Mouse (Mus musculus): ENCODE measurements around the gene Las1l.

Gene Las1l

GRCm38 (mm10) chrX:95956497-95957293 is at the start of gene Las1l:
Las1l (minus strand) TSS chrX:95956962.
- DNase-seq, result peak; percentile 92 to 95

GRCm38 (mm10) chrX:96006395-96006794 is 49.6 kb upstream of the Las1l start:
- DNase-seq, result no peak

DNA sequence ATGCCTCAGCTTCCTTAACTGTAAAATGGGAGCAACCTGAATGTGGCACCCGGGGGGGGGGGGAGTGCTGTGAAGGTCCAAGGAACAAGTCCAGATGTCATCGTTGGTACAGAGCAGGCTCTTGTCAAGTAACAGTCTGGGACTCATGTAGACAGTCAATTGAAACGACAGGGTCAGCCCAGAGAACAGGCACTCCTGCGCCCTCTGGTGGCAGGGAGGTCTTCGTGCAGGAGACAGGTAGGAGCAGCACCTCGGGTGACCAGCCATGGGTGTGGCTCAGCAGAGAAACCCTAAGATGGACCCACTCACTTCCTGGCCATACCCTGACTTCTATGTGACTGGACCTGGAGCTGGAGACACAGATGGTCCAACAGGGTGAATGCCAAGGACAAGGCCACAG is 42.8 kb upstream of the Las1l start:
- DNase-seq, result peak in 1 of 2 experiments; percentile 1

DNA sequence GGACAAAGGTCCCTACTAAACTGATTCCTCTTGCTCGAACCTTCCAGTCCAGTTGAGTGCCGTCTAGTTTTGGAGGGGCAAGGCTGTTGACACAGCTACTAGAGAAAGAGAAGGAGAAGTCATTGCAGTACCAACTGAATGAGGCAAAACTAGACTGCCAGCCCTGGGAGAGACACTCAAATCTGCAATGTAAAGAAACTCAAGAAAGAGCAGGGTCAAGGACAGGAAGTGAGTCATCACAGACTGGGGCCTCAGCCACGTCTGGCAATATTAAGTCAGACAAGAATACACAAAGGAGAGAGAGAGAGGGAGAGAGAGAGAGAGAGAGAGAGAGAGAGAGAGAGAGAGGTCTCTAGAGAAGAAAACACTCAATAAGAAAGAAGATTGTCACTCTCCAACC is 36.4 kb upstream of the Las1l start:
- no peak for DNase-seq

DNA sequence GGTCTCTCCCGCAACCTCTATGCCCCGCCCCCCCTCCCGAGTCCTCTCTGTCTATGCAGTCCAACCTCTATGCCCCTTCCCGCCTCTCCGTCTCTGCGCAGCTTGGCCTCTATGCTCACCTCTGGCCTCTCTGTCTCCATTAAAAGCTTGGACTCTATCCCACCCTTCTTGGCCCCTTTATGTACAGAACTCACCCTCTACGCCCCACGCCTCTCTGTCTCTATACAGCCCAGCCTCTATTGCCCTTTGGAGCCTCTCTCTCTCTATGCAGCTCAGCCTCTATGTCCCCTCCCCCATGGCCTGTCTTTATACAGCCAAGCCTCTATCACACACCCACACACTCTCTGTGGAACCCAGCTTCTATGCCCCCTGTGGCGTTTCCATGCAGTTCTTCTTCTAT is 13.2 kb upstream of the Las1l start:
- DNase-seq, result no peak

GRCm38 (mm10) chrX:95969116-95969515 is 12.4 kb upstream of the Las1l start:
- no peak for DNase-seq

- DNase-seq, result peak; percentile 81 to 89
These were observed 11.8 kb upstream of the Las1l start for GRCm38 (mm10) chrX:95968594-95968965.

GRCm38 (mm10) chrX:95967847-95968593 is 11.3 kb upstream of the Las1l start:
- DNase-seq, result peak; percentile 45 to 70

DNA sequence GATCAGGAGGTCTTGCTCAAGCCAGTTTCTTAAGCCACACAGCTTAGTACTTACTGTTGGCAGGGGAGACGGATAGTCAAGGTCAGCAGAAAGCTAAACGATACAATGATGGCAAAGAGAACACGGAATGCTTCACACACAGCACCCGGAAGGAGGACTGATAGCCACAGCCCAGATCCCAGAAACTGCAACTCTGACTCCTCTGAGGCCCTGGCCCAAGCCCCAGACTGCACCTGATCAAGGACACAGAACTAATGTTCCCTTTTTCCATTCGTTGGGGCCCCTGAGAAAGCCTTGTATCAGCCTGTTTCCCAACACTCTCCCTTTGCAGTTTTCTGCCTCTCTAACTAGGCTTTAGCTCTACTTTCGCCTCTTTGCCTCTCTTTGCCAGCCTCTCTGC is 8.3 kb upstream of the Las1l start:
- no peak for DNase-seq

DNA sequence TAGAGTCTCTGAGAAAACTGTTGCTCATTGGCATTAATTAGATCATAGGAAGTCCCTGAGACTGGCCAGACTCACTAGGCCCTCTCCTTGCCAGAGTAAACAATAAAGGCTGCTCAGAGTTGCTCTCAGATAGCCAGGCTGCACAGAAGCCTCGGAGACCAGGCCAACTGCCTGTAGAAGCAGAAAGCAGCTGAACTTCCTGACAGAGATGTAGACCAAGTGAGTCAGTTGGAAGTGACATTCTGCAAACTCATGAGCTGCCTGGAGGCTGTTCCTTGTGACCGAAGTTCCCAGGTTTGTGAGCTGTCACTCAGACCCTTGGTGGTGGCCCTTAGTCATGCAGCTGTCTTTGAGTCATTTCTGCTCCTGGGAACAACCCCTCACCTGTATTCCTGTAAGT is 6.6 kb upstream of the Las1l start:
- DNase-seq, result no peak

DNA sequence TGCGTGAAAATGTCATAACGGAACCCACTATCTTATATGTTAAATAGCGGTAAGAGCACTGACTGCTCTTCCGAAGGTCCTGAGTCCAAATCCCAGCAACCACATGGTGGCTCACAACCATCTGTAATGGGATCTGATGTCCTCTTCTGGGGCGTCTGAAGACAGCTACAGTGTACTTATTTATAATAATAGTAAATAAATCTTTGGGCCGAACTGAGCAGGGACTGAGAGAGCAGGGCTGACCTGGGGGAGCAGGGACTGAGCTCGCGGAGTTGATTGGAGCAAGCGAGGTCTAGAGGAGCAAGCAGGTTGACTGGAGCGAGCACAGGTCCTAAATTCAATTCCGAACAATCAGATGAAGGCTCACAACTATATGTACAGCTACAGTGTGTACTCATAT is 699 bp upstream of the Las1l start:
- DNase-seq, result peak in 1 of 2 experiments; percentile 2

DNA sequence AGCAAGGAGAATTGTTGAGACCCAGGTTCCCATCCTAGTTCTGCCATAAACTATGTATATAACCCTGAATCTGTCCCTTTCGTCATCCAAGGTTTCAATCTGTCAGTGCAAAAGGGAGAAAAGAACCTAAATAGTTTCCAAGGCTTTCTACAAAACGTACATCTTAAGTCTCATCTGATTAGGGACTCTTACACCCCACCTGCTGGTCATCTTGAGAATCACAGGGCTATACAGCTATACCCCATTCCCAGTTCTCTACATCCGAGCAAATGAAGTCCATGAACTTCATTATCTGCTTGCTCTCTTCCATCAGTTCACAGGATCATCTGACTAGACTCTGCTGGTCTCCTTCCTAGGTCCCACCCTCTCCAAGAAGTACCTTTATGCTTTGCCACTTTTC is 6.0 kb downstream of the Las1l start:
- DNase-seq, result peak in 1 of 2 experiments; percentile 71

DNA sequence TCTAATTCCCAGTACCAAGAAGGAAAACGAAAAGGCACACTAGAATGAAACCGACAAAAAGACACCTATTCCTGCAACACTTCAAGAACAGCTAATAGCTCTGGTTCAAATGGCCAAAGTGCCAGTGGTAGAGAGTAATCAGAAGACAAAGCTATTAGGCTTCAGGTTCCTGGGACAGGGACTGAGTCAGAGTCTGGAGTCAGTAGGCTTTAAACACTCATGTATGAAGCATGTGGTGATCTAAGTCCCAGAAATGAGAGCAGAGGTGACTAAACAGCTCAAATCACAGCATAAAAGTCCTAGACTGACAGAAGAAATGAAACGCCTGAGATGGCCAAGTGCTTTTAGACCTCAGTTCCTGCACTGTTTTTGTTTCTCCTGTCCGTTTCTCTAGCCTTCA is 8.6 kb downstream of the Las1l start:
- no peak for DNase-seq

DNA sequence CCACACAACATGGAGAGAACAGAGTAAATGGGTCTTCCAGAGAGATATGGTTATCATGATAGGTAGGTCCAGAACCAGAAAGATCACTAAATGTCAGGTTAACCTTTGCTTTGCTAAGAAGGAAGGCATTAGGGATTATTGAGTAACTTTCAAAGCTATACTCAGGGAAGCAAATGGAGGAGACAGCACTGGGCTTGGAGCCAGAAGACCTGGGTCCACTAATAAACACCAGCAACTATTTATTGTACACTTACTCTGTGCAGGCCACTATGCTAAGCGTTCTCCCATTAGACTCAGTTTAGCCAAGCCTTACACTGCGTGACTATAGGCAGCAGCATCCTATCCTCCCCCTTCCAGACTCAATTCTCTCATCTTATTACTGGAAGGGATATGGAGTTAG is 11.3 kb downstream of the Las1l start:
- peak; percentile 48 to 54 for DNase-seq

DNA sequence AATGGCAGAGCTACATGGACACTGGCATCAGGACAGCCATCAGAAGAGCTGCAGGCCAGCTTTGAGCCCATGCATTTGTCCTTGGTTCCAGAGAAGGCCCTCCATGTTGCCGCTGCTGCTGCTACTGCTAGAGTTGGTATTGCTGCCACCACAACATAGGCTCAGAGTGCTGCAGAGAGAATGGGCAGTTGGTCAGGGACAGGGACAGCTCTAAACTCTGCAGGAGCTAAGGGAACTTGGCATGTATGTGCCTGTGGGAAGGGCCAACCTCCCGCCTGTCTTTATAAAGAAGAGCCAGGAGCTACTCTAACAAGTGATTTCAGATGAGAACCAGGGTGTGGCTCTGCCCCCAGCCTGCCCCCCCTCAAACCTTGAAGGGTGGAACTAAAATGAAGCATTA is 21.3 kb downstream of the Las1l start:
- DNase-seq, result no peak

GRCm38 (mm10) chrX:95902716-95903115 is 54.0 kb downstream of the Las1l start:
- DNase-seq, result no peak
